Mouse (Mus musculus) gastrocnemius, postnatal 10 days (tissue): Measurements from ENCODE around the gene Calm4. TPM values are rescaled to one million over a fixed set of nuclear protein-coding genes. Genes with fewer than 3 reads are reported as not detected.

Source experiments
- DNase-seq: peaks from one replicate; pipeline ENCODE4 v3.0.0; 2021; ENCODE audit warnings: mixed read lengths
- total RNA-seq, 2 experiments: library from RNA; stranded (reverse); gene quantifications; 2 replicates each; pipeline ENCODE4 v1.2.3; 2021

The Calm4 gene
- total RNA-seq, 2 experiments from 2014 or later = not detected

- no peak for DNase-seq
Observed at GRCm38 (mm10) chr13:3861251-3861650, 23.7 kb downstream of the Calm4 start.

GRCm38 (mm10) chr13:3862325-3862724 lies 24.8 kb downstream of the Calm4 start:
- no peak for DNase-seq

DNA sequence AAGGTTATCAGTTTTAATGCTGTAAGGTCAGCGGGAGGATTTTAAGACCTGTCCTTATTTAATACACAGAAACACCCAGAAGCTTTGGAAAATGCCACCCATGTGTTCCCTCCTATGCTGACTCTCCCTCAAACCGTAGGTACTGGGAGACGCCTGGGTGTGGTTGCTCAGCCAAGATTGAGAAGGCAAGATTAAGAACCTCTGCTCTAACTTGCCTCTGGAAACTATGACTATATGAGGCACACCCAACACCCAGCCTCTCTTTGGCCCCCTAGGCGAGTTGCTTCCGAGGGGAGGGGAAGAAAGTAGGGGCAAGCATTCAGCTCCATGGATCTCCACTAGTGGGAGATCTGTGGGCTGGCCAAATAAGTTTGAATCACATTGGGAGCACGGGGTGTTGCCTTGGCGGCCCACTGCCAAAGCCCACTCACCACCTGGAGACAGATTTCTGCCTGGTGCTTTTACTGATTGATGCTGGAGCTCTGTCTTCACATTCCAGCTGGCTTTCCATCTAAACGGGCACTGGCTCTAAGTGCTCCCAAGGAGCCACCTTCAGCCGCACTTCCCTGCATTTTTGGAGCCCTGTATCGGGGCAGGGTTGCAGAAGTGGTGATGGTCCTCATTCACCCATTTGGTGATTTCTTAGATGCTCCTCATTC lies 25.5 kb downstream of the Calm4 start:
- DNase-seq = no peak

DNA sequence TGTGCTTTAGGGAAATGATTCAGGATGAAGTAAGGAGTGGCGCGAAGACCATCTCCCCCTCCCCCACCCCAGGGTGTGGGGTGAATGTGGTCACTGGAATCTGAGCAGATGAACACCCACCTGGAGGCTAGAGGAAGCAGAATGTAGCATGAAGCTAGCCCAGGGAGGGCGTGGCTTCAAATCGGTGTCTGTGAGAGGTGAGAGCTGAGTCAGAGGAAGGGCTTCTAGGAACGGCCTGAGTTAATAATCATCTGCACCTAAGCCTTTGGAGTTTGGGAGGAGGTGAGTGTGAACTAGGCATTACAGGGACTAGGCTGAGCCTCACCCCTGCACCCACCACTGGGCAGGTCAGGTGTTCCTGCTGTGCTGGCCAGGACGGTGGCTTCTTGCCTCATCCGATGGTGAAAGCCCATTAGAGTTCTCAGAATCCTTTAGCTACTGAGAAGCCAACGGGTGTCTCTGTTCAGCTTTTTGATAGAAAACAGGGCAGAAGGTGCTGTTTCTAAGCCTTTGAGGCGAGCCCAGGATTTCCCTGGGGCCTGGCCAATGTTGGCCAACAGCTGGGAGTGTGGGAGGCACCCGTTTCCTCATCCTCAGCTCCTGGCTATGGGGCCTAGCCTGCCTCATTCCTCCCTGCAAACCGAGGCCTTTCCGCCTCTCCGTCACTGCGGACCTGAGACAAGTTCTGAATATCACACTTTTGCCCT lies 28.2 kb downstream of the Calm4 start:
- DNase-seq = no peak

GRCm38 (mm10) chr13:3866355-3867052 lies 28.9 kb downstream of the Calm4 start:
- DNase-seq = no peak

GRCm38 (mm10) chr13:3867158-3867557 lies 29.6 kb downstream of the Calm4 start:
- no peak for DNase-seq

GRCm38 (mm10) chr13:3869901-3870300 lies 32.3 kb downstream of the Calm4 start:
- DNase-seq = no peak

DNA sequence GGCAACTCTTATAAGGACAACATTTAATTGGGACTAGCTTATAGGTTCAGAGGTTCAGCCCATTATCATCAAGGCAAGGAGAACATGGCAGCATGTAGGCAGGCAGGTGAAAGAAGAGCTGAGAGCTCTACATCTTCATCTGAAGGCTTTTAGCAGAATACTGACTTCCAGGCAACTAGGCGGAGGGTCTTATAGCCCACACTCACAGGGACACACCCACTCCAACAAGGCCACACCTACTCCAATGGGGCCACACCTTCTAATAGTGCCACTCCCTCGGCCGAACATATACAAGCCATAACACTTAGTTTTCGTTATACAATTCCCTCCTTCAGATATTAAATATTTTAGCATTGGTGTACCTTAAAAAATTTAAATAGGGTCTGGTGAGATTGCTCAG lies 35.3 kb downstream of the Calm4 start:
- no peak for DNase-seq

- no peak for DNase-seq
Observed at GRCm38 (mm10) chr13:3876448-3876847, 38.9 kb downstream of the Calm4 start.

- DNase-seq = no peak
Observed at GRCm38 (mm10) chr13:3877185-3877584, 39.6 kb downstream of the Calm4 start.

GRCm38 (mm10) chr13:3877679-3878220 lies 40.2 kb downstream of the Calm4 start:
- no peak for DNase-seq

DNA sequence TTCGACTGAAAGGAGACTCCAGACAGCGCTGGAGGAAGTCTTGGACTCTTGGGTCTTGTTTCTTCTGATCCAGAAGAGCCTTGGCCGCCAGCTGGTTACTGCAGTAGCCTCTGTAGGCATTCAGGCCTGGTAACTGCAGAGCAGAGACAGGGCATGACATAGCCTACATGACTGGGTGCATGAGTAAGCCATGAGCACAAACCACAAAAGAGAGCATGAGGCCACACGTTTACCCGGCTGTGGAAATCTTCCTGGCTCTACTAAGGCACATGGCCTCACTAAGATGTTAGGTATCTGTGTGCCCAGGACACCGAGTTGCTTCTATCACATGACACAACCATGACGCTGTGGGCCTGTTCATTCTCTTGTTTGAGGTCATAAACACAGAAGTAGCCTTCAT lies 49.1 kb downstream of the Calm4 start:
- DNase-seq = no peak

Other genes starting within 250 kb of the Calm4 start
- gene Fam208b, start 226.6 kb upstream of the Calm4 start, total RNA-seq = 10 to 100 TPM; 12.2 to 17.3 TPM
- 1 to 10 TPM; 6.9 to 7.3 TPM for gene Asb13, start 203.7 kb upstream of the Calm4 start, total RNA-seq
- gene Calml3, start 33.4 kb upstream of the Calm4 start, total RNA-seq = not detected
- gene Calm5, start 16.4 kb downstream of the Calm4 start, total RNA-seq = not detected
- gene Net1, start 80.5 kb downstream of the Calm4 start, total RNA-seq = 10 to 100 TPM; 48.0 to 48.7 TPM
- not detected for gene Tubal3, start 80.5 kb downstream of the Calm4 start, total RNA-seq
- gene Ucn3, start 107.6 kb downstream of the Calm4 start, total RNA-seq = not detected
- gene Akr1c14, start 211.3 kb downstream of the Calm4 start, total RNA-seq = 1 to 10 TPM; 3.0 to 3.5 TPM